Comparison of ENCODE assay signal across 24 mouse cellular contexts in genomic region chr16:20735651-20736050, GRCm38 (mm10). TPM values are rescaled to one million over a fixed set of nuclear protein-coding genes. Genes with fewer than 3 reads are reported as not detected.
"Had no signal": no experiment of that assay in that cellular context is flagged by ENCODE, and none has a peak within 500 bp of the region (broad histone marks: within the 10 kb centered on the region; RNA-seq: fewer than 3 reads in every experiment).

No protein-coding gene starts in this region.

- H3K4me3 ChIP-seq: embryonic facial prominence, embryonic 10.5 days; embryonic facial prominence, embryonic 12.5 days; embryonic facial prominence, embryonic 13.5 days; embryonic facial prominence, embryonic 15.5 days; erythroblast, embryonic 14.5 days; forebrain, embryonic 10.5 days; forebrain, embryonic 12.5 days; forebrain, embryonic 13.5 days; forebrain, embryonic 15.5 days; gastrocnemius, adult 2 months; heart, adult 2 months had no signal

- H3K27ac ChIP-seq: embryonic facial prominence, embryonic 10.5 days; embryonic facial prominence, embryonic 12.5 days; embryonic facial prominence, embryonic 13.5 days; embryonic facial prominence, embryonic 15.5 days; forebrain, embryonic 10.5 days; forebrain, embryonic 12.5 days; forebrain, embryonic 13.5 days; forebrain, embryonic 15.5 days; gastrocnemius, adult 2 months; heart, adult 2 months had no signal

- DNase-seq: cerebellum, adult 2 months; cerebellum, adult 8-10 months; cerebellum, postnatal 36 days; embryo, embryonic 11 days; forebrain, postnatal 0 days; gastrocnemius, adult 2 months; gastrocnemius, postnatal 10 days; gastrocnemius, postnatal 14 days; gastrocnemius, postnatal 25 days; gastrocnemius, postnatal 36 days; heart, adult 11 months; heart, adult 18-20 months had no signal

RNA-seq across cellular contexts. Expression of gene Thpo, which starts 1.3 kb away (rescaled TPM):
- total RNA-seq: common myeloid progenitor, adult 5-6 weeks; granulocyte monocyte progenitor cell, adult 5-6 weeks had no signal

RNA-seq across cellular contexts. Expression of gene Chrd, which starts 2.7 kb away (rescaled TPM):
- total RNA-seq: common myeloid progenitor, adult 5-6 weeks; granulocyte monocyte progenitor cell, adult 5-6 weeks had no signal

RNA-seq across cellular contexts. Expression of gene Fam131a, which starts 42.6 kb away (rescaled TPM):
- total RNA-seq: common myeloid progenitor, adult 5-6 weeks; granulocyte monocyte progenitor cell, adult 5-6 weeks had no signal
